Mouse (Mus musculus): ENCODE data around the gene Tnf.

DNA sequence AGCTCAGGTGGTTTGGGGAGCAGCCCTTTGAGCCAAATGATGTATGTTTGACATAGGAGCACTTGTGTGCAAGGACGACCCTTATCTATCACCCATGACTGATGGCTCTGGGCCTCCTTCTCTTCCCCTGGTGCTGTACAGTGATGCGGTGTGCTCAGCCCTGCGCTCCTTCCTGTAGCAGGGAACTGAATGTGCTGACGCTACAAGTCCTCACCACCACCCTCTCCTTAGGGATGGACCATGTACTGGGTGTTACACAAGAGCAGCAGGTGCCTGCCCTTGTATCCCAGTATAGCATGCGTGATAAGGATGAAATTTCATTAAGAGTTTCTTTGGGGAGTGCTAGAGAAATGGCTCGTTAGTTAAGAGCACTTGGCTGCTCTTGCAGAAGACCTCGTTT is 45.3 kb upstream of the Tnf start:
- TF ChIP-seq CTCF (conservative IDR thresholded peaks at IDR 0.05; ENCODE audit: low read length) (no peak), NANOG (IDR thresholded peaks at IDR 0.05; ENCODE audit: borderline replicate concordance, low read length) (no peak)

All from E14TG2a.4 (cell line).